Mouse (Mus musculus): ENCODE measurements around the gene Fbxw21. TPM values are rescaled to one million over a fixed set of nuclear protein-coding genes. Genes with fewer than 3 reads are reported as not detected.

The Fbxw21 gene
- polyA plus RNA-seq (2012; rRNA removed): not detected in 2 replicates

GRCm38 (mm10) chr9:109161941-109162340 is at the start of gene Fbxw21:
Gene Fbxw21, minus strand, starts transcription at chr9:109162041.

DNA sequence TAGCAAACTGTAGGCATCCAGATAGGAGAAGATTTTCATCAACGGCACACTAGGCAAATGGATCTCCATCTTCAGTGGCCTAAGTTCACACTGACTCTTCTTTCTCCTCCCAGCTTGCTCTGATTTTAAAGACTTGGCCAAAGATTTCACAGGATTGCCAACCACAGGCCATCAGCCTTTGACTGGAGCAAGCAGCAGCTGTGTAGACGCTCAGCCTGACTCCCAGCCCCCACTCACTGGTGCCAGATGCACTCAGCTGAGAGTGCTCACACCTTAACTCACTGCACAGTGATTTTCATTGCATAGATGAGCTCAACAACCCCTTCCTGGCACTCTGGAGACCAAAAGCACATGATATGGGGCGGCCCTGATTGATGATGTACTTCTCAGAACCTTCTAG is 34.0 kb upstream of the Fbxw21 start, which contains the start of gene Fbxw13:
TSS of gene Fbxw13 (minus strand) at position 101 of the 400 bp plus-strand sequence.

DNA sequence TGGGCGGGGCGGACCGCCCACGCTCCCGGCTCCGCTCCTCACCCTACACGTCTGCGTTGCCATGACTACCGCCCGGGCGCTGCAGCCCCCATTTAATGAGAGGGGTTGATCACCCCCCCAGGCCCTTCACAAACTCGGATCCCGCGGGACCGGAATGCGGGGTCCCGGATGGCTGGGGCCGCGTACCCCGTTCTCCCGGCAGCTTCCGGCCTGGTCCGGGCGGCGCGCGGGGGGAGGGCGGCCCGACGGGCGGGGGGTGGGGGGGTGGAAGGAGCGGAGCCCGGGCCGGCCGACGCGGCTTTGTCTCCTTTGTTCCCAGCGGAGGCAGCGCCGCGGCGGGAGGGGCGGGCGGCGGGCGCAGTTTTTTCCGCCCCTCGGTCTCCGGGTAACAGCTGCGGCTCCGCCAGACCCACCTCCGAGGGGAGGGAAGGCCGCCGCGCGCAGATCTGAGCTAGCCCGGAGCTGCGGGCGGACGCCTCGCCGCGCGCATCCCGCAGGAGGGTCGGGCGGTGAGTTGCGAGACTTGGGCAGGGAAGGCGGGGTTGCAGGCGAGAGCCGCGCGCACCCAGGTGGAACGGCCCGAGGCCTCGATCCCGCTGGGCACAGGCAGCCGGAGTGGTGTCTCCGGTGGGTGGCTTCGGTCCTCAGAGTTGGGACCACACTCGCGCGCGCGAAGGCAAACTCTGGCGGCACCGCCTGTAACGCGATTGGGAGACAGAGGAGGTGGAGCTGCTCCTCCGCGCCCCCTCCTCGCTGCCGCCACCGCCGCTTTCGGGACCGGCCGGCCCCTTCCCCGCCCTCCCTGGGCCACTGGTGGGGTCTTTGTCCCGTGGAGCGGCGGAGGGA is 66.5 kb downstream of the Fbxw21 start, which contains the start of gene Plxnb1:
TSS of gene Plxnb1 (plus strand) at position 253 of the 846 bp plus-strand sequence.

Other genes with a start within 250 kb of the Fbxw21 start
- gene Tmem89, start 247.4 kb downstream of the Fbxw21 start, polyA plus RNA-seq (2012; rRNA removed): 0.72 and 0.84 TPM in 2 replicates
- gene Uqcrc1, start 225.4 kb downstream of the Fbxw21 start, polyA plus RNA-seq (2012; rRNA removed): 340 and 342 TPM in 2 replicates
- 6.8 and 12.8 TPM in 2 replicates for gene Col7a1, start 208.5 kb downstream of the Fbxw21 start, polyA plus RNA-seq (2012; rRNA removed)
- gene Ucn2, start 176.0 kb downstream of the Fbxw21 start, polyA plus RNA-seq (2012; rRNA removed): 0.34 and 1.1 TPM in 2 replicates
- gene Pfkfb4, start 170.3 kb downstream of the Fbxw21 start, polyA plus RNA-seq (2012; rRNA removed): 26.4 and 26.7 TPM in 2 replicates
- 60.7 and 85.5 TPM in 2 replicates for gene Shisa5, start 123.5 kb downstream of the Fbxw21 start, polyA plus RNA-seq (2012; rRNA removed)
- 38.3 and 41.3 TPM in 2 replicates for gene Trex1, start 102.3 kb downstream of the Fbxw21 start, polyA plus RNA-seq (2012; rRNA removed)
- 40.4 and 41.3 TPM in 2 replicates for gene Atrip, start 87.9 kb downstream of the Fbxw21 start, polyA plus RNA-seq (2012; rRNA removed)
- 10.2 and 10.5 TPM in 2 replicates for gene Ccdc51, start 79.5 kb downstream of the Fbxw21 start, polyA plus RNA-seq (2012; rRNA removed)
- 256 and 271 TPM in 2 replicates for gene Tma7, start 79.5 kb downstream of the Fbxw21 start, polyA plus RNA-seq (2012; rRNA removed)
- 67.0 and 68.2 TPM in 2 replicates for gene Plxnb1, start 66.7 kb downstream of the Fbxw21 start, polyA plus RNA-seq (2012; rRNA removed)
- not detected in 2 replicates for gene Fbxw13, start 33.9 kb upstream of the Fbxw21 start, polyA plus RNA-seq (2012; rRNA removed)
- gene Fbxw20, start 72.7 kb upstream of the Fbxw21 start, polyA plus RNA-seq (2012; rRNA removed): 0.02 TPM in 1 of 2 replicates, not detected in the other
- gene Fbxw14, start 125.6 kb upstream of the Fbxw21 start, polyA plus RNA-seq (2012; rRNA removed): not detected in 2 replicates
- gene Fbxw28, start 177.6 kb upstream of the Fbxw21 start, polyA plus RNA-seq (2012; rRNA removed): not detected in 2 replicates
- 0.04 TPM in 1 of 2 replicates, not detected in the other for gene Fbxw22, start 242.3 kb upstream of the Fbxw21 start, polyA plus RNA-seq (2012; rRNA removed)